Mouse (Mus musculus) 3134 (cell line): ENCODE results near the gene Cdc42se2.

ENCODE experiments used
- DNase-seq: peaks from one replicate; pipeline ENCODE4 v3.0.0-alpha.2; 2011; ENCODE audit warnings: low spot score; ENCODE audit not compliant: insufficient read length; ENCODE audit errors: extremely low read depth

Cdc42se2 gene

DNA sequence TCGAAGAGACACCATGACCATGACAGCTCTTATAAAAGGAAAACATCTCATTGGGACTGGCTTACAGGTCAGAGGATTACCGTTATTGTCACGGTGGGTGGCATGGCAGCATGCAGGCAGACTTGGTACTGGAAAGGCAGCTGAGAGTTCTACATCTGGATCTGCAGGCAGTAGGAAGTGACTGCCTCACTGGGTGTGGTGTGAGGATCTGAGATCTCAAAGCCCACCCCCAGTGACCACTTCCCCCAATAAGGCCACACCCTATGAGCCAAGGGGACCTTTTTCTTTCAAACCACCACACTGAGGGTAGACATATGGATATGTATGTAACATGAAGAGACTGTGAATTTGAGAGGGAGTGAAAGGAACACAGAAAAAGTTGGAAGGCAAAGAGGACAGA, 7.2 kb upstream of the Cdc42se2 start:
- DNase-seq: no peak

DNA sequence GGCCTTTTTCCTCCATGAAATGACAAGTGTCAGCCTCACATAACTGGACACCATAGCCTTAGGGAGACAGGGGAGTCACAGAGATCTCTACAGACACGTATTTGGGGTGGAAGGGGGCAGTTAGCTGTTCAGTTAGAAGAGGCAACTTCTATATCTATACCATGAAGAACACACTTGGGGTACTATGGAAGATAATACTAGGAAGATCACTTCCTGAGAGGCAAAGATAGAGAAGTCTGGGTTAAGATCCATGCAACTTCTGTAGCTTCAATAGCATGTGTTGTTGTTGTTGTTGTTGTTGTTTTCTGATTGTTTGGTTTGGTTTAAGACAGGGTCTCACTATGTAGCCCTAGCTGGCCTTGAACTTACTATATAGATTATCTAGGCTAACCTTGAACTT, 5.7 kb upstream of the Cdc42se2 start:
- no peak for DNase-seq

DNA sequence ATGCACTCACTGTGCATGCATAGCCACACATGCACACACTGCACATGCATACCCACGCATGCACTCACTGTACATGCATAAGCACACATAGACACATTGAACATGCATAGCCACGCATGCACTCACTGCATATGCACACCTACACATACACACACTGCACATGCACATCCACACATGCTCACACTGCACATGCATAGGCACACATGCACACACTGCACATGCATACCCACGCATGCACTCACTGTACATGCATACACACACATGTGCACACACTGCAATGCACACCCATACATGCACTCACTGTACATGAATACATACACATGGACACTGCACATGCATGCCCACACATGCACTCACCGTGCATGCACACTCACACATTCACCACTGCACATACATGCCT, 4.0 kb upstream of the Cdc42se2 start:
- DNase-seq: no peak

DNA sequence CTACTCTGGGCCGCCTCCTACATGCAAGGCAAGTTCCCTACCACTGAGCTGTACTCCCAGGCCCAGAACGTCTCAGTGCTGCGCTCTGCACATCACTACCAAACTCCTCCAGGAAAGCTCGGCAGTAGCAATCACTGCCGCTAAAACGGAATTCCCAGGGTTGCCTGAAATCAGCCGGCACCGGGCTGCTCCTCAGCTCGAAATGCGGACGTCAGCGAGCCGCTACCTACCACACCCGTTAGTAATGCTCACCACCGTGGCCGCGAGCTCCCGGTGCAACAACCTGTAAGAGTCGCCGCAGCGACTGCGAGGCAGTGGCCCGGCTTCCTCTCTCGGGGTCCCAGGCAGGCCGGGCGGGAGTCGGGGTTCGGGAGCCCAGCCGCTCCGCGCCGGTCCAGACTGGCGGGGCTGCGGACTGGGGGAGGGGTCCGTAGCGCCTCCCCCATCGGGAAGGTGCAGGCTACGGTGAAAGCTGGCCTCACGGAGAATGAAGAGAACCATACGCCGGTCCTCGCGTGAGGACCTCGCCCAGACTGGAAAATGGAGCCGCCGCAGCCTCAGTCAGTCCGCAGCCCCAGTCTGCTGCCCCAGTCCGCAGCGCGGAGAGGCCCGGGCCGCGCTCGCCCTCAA, 502 bp downstream of the Cdc42se2 start:
- peak; percentile 83 for DNase-seq

DNA sequence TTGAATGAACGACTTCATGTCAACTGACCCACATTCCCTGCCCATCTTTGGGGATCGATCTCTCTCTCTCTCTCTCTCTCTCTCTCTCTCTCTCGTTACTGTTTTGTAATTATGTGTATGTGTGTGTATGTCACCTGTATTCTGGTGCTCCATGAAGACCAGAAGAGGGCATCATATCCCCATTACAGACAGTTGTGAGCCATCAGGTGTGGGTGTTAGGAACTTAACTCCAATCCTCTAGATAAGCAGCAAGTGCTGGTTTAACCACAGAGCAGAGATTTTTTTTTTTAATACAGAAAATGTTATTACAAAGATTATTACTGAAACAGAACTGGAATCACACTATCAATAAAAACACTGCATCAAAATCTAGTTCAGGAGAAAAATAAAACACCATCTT, 1.9 kb downstream of the Cdc42se2 start:
- DNase-seq: no peak

DNA sequence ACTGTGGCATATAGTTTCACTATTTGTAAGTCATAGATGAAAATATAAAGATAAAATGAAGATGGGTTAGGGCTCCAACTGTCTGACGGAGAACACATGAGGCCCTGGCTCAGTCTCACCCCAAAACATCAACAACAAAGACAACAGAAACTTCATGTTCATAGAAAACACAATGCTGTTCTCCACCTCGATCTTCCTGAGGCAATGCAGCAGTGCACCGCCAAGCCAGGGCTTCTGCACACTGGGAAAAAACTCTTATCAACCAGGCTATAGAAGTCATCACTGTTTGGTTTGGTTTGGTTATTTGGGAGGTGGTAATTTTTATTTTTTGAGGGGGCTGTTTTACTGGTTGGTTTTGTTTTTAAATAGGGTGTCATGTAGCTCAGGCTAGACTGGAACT, 3.0 kb downstream of the Cdc42se2 start:
- no peak for DNase-seq

DNA sequence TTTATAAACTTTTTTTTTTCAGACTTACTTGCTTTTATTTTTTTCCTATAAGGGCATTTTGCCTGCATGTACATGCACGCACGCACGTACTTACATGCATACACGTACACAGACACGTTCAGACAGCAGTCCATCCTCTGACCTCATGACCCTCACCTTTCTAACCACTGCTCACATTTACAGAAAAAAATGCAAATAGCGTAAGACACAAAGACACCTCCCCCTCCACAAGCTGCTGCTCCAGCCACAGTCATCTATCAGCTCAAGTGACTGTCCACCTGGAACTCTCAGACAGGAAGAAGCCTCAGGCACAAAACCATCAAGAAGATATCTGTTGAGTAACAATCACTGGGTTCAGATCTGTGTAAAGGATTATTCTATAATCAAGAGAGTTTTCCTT, 5.2 kb downstream of the Cdc42se2 start:
- no peak for DNase-seq

DNA sequence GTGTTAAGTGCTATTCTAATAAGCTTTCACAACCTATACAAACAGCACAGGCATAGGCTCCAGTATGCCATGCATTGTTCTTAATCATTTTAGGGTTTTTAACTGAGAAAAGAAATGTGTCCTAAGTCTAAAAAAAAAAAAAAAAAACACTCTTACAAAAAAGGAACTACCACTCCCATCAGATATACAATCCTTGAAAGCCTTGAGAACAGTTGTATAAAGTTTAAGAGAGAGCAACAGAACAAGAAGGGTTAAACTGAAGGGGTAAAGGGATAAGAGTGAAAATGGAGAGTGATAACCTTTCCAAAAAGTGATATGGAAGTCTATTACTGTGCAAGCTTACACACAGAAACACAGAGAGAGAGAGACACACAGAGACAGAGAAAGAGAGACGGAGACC, 7.5 kb downstream of the Cdc42se2 start:
- no peak for DNase-seq

DNA sequence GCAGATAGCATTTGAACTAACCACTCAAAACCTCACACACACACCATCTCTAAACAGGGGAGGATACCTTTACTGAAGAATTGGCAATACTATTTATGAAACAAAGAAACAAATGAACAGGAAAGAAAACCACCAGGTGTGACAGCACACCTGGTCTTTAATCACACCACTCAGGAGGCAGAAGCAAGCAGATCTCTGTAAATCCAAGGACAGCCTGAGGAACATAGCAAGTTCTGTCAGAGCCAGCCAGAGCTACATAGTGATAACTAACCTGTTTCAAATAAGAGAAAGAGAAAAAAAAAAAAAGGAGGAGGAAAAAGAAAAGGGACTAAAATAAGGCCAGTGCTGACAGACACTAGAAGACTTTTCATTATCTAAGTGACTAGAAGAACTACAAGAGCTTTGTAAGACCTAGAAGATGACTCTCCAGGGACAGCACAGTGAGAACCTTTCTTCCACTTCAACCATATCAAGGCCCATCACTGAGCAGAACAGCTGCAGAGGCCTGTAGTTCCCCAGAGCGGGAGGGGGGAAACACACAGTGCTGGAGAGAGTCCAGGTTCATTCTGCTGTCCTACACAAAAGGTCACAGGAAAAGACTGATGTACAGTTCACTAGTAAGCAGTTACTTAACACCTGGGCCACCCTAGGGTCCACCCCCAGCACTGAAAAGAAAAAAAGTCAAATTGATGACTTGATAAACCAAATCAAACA, 9.2 kb downstream of the Cdc42se2 start:
- DNase-seq: no peak

DNA sequence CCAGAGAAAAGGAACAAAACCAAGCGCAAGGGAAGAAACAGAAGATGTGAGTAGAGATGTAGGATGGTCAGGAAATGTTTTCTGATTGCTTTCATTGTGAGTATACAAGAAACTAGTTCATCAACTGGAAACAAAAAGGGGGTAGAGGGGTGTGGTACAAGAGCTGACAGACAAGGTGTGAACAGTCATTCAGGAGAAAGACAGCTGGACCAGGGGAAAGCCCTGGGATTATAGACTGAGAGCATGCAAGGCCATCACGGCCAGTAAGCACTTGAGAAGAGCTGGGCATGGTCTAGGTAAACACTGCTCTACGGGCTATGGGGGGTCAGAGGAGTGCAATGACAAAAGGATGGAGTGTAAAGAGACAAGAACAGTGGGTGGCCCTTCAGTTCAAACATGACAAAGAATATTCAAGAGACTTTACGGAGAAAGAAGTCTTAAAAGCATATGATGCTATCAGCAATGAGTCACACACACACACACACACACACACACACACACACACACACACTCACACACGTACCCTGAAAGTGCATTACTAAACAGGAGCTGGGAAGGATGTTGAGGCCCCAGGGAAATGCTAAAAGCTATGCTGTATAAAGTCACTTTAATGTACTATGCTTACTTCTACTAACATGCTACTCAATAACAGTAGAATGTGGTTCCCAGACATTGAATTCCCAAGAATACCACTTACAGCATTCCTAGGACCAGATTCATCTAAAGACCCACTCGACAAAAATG, 9.9 kb downstream of the Cdc42se2 start:
- DNase-seq: no peak

DNA sequence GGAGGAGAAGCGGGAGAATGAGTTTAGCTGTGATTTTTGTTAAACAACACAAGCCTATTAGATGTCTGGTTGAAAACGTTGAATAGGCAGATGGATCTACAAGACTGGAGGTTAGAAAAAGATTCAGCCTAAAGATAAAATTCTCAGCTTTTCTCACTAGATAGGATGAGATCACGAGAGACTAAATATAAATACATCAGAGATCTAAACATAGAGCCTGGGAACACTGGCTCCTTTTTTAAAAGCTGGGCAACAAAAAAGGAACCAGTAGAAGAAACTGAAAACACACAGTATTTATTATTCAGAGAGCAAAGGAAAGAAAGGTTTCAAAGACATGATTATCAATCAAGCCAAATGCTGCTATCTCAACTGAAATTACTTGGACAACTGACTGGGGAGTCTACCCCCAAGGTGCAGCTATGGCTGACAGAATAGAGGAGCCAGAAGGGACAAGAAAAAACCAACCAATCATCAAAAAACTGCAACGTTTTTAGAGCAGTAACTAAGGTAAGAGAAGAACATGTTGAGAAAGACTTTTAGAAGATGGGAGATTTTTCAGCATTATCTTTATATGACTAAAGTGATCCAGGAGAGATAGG, 10.6 kb downstream of the Cdc42se2 start:
- DNase-seq: no peak

DNA sequence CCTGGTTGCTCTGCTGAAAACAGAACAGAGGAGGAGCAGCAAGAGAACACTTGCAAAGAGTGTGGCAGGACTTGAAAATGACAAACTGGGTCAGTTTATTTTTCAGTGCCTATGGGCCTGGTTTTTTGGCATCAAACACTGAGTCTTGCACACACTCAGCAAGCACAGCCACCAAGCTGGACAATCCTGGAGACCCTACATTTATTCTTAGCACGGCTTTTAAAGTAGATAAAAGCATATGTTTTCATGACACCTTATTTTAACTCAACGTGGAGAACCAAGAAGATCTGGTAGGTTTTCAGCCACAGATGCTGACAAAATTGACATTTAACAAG, 11.1 kb downstream of the Cdc42se2 start:
- DNase-seq: no peak

DNA sequence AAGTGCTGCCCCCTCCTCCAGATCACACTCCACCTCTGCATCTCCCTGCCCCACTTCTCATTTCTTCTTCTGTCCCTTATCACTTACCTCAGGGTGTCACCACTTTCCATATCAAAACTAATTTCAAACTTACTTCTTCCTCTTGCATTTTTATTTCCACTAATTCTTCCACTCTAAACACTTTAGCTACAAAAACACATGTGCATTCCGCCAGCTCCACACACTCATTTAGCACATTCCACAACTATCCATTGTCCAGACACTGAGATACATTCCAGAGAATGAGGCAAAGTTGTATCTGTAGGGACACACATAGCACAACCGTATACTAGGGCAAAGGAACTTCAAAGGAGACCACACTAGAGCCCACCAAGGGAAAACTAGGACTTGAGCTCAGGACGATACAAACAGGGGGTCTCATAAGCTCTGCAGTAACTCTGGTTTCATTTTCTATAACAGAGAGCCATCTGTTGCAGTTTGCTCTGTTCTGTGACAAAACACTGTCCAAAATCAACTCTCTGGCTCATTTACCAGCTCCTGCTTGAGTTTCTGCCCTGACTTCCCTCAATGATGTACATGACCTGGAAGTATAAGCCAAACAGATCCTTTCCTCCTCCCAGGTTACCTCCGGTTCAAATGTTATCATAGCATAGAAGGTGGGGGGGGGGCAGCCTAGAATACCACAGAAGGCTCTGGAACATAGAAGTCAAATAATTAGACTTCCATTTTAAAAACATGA, 11.7 kb downstream of the Cdc42se2 start:
- DNase-seq: no peak

DNA sequence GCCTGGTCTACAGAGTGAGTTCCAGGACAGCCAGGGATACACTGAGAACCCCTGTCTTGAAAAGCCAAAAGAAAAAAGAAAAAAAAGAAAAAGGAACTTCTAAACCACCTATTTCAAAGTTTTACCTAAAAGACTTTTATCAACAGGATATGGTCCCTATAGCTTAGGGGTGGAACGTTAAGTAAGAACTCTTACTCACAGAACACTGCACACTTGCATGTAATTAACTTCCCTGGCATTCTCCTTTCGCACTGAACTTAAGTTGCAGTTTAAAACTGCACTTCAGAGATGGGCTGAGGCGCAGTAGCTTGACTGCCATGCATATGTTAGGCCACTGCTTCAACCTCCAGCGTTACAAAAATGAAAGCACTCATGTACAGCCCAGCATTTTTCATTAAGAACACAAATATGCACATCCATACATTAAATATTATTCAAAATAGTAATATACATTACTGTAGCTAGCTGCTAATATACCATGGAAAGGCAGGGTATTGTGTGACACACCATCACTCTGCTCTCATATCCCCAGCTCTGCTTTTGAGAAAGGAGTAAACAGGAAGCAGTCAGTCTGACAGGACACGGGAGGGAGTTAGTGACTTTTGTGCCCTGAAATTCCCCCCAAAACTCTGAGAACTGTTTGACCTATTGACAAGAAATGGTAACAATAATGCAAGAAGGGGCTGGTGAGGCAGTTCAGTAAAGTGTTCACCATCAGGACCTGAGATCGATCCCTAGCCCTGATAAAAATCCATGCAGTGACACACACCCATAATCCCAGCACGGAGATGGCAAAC, 13.0 kb downstream of the Cdc42se2 start:
- DNase-seq: no peak

DNA sequence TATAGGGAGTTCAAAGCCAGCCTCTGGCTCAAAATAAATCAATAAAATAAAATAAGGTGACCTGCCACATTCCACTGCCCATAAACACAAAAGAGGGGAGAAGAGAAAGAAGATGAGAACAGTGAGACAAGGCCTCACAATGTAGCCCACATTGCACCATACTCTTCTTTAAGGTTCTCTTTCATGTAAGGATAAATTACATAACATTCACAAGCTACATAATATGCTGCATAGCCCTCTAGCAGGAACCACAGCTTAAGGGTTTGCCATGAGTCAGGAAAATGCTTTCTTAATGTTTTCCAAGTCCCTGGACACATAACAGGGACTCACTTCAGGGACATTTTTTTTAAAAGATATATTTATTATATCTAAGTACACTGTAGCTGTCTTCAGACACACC, 15.9 kb downstream of the Cdc42se2 start:
- no peak for DNase-seq

DNA sequence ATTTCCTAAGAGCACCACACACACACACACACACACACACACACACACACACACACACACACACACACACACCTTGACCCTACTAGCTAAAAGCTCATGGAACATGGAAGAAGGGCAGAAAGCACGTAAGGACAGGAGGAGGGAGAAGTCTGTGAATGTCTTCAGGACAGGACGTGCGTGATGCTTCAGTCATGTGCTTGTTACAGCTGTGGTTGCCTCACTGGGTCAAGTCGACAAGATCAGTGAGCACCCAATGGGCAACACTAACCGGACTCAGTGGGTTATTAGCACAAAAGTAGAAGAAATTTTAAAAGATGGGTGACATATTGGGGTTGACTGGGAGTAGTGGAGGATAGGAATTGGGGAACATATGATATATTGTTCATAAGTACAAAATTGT, 17.6 kb downstream of the Cdc42se2 start:
- DNase-seq: no peak

DNA sequence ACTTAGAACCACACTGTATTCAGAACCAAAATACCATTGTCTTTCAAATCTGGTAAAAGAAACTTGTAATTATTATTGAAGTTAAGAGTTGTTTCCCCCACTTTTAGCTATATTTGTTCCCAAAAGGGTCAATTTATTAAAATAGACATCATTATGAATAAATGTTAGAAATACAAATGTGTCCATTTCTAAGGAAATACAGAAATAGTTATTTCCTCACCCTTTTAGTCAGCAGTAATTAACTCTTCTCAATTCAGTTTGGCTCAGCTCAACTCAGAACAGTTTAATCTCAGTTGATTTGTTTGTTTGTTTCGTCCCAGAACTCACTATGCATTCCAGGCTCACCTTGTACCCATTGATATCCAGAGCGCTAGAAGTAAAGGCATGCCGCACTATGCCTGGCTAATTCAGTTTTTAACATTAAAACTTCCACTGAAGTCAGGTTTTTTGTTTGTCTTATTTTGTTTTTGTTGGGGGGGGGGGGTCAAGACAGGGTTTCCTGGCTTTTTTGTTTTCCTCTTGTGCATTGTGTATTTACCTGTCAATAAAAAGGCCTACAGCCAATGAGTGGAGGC, 19.3 kb downstream of the Cdc42se2 start:
- no peak for DNase-seq

DNA sequence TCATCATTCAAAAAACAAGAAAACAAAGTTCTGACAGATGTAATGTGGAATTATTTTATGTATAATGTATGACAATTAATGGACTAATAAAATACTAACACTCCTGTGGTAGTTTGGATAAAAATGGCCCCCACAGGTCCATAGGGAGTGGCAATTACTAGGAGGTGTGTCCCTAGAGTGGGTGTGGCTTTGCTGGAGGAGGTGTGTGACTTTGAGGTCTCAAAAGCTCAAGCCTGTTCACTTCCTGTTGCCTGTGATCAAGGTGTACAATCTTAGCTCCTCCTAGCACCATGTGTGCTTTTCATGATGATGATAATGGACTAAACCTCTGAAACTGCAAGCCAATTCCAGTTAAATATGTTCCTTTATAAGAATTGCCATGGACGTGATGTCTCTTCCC, 22.7 kb downstream of the Cdc42se2 start:
- DNase-seq: no peak

DNA sequence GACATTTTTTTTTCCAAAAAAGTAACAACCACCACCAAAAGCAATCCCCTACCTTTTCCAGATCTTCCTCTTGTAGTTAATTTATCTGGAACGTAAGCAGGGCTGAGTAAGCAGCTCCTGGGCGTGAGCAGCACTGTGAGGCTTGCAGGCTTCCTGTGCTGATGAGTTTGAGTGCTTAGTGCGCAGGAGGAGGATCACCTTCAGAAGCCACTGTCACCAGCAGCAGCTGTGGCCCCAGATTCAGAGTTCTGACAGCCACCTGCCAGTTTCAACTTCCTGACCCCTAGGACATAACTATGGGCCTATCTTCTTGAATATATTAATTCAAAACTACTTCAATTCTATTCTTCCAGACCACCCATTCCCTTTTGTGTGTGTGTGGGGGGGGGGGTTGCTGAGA, 23.4 kb downstream of the Cdc42se2 start:
- no peak for DNase-seq

DNA sequence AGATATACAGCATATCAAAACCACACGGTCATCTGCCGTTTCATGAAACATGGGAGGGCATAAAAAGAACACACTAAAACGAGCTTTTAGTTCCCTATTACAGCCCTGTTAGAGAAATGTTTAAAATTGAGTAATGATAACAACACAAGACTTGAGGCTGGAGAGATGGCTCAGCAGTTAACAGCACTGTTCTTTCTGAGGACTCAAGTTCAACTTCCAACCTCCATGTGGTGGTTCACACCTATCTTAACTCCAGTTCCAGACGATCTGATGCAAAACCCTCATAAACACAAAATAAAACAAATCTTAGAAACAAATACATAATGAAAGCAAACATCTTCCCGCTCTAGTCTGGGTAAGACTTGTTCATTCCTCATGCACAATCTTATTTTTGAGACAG, 24.7 kb downstream of the Cdc42se2 start:
- DNase-seq: no peak
